ENCODE assay signal across 21 mouse cellular contexts in the genomic region with DNA sequence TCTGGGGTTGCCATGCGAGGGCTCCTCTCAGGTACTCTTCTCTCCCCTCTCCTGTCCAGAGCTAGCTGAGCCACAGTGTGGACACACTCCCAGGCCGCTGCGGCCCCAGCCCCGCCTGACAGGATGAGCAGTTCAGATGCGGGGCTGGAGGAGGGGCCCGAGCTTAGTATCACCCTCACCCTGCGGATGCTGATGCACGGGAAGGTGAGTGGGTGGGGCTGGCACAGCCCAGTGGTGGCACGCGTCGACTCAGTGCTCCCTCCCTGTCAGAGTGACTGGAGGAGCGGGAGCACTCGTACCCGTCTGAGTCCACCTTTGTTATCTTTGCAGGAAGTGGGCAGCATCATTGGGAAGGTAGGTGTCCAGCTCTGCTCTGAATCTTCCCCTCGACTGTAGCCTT. TPM values are rescaled to one million over a fixed set of nuclear protein-coding genes. Genes with fewer than 3 reads are reported as not detected.
A peak's percentile ranks its signal among the peaks of the same experiment; 100 is the strongest.
DNase-seq lines count a peak whose midpoint lies in the region; ATAC-seq lines count a peak whose summit lies in the region.
"Had no signal": no experiment of that assay in that cellular context is flagged by ENCODE, and none has a peak within 500 bp of the region (broad histone marks: within the 10 kb centered on the region; RNA-seq: fewer than 3 reads in every experiment).

No protein-coding gene starts in this region.

- H3K4me3 ChIP-seq in forebrain, embryonic 10.5 days = peak overlapping the region; percentile 8; the same call in 1 of the 2 replicates
- no peak overlapping the region for H3K4me3 ChIP-seq in forebrain, embryonic 15.5 days
- no peak overlapping the region for H3K4me3 ChIP-seq in kidney, embryonic 15.5 days (replicated peaks)
- no peak overlapping the region for H3K4me3 ChIP-seq in neural tube, embryonic 12.5 days
- H3K4me3 ChIP-seq: erythroblast, embryonic 14.5 days; limb, embryonic 15.5 days had no signal

- no peak overlapping the region for H3K4me2 ChIP-seq in forebrain, embryonic 15.5 days (replicated peaks)
- H3K4me2 ChIP-seq in kidney, embryonic 15.5 days = peak overlapping the region; percentile 12; the same call in 1 of the 2 replicates
- H3K4me2 ChIP-seq in neural tube, embryonic 12.5 days (replicated peaks) = peak overlapping the region; percentile 22; the same call in 1 of the 2 replicates
- H3K4me2 ChIP-seq: limb, embryonic 15.5 days had no signal

- DNase-seq in forebrain, embryonic 10.5 days (ENCODE audit: extremely low spot score, low spot score) = no peak
- no peak for DNase-seq in kidney, adult 8-10 months
- DNase-seq in neural tube, embryonic 10.5 days (ENCODE audit: extremely low spot score, low spot score) = no peak
- no peak for DNase-seq in urinary bladder, postnatal 25 days (ENCODE audit: low spot score)
- DNase-seq in heart, adult 8-10 months (ENCODE audit: low spot score) = no peak
- DNase-seq: adrenal gland, postnatal 25 days; embryo, embryonic 11 days; heart, adult 18-20 months; kidney, adult 18-20 months; liver, postnatal 0 days; lung, postnatal 36 days; thymus, postnatal 25 days had no signal

- ATAC-seq in forebrain, embryonic 15.5 days (replicated peaks) = no peak
- ATAC-seq in kidney, embryonic 15.5 days (replicated peaks; ENCODE audit: low FRiP score) = no peak
- no peak for ATAC-seq in neural tube, embryonic 12.5 days (ENCODE audit: low FRiP score, low read depth)
- ATAC-seq: hindbrain, embryonic 16.5 days; liver, postnatal 0 days had no signal

- no peak overlapping the region for H3K9ac ChIP-seq in forebrain, embryonic 15.5 days (replicated peaks)
- H3K9ac ChIP-seq in kidney, embryonic 15.5 days = no peak overlapping the region
- no peak overlapping the region for H3K9ac ChIP-seq in neural tube, embryonic 12.5 days
- H3K9ac ChIP-seq: limb, embryonic 15.5 days; liver, postnatal 0 days had no signal

- H3K9me3 ChIP-seq in forebrain, embryonic 10.5 days = no peaks in the 10 kb centered on the region
- no peaks in the 10 kb centered on the region for H3K9me3 ChIP-seq in forebrain, embryonic 15.5 days
- no peaks in the 10 kb centered on the region for H3K9me3 ChIP-seq in kidney, embryonic 15.5 days (replicated peaks)
- no peaks in the 10 kb centered on the region for H3K9me3 ChIP-seq in neural tube, embryonic 12.5 days
- H3K9me3 ChIP-seq: limb, embryonic 15.5 days had no signal

- peak overlapping the region; percentile 48; the same call in 1 of the 2 replicates for H3K27ac ChIP-seq in forebrain, embryonic 10.5 days
- no peak overlapping the region for H3K27ac ChIP-seq in forebrain, embryonic 15.5 days (replicated peaks)
- peak overlapping the region; percentile 64; the same call in 1 of the 2 replicates for H3K27ac ChIP-seq in kidney, embryonic 15.5 days
- H3K27ac ChIP-seq in neural tube, embryonic 12.5 days = no peak overlapping the region
- H3K27ac ChIP-seq: limb, embryonic 15.5 days; stomach, postnatal 0 days had no signal

- 85% methylated on average over 15 of the region's 15 CpGs for WGBS in forebrain, embryonic 10.5 days
- WGBS in forebrain, embryonic 15.5 days = 76% methylated on average over 15 of the region's 15 CpGs
- WGBS in kidney, embryonic 15.5 days = 49% methylated on average over 15 of the region's 15 CpGs
- 83% methylated on average over 15 of the region's 15 CpGs for WGBS in neural tube, embryonic 12.5 days

- peaks cover 31% of the 10 kb centered on the region for H3K27me3 ChIP-seq in forebrain, embryonic 10.5 days (ENCODE audit: poor library complexity, severe bottlenecking)
- no peaks in the 10 kb centered on the region for H3K27me3 ChIP-seq in forebrain, embryonic 15.5 days
- no peaks in the 10 kb centered on the region for H3K27me3 ChIP-seq in kidney, embryonic 15.5 days
- 0 out of 2 replicates have a peak, but pooled peaks cover 4% of the 10 kb centered on the region for H3K27me3 ChIP-seq in neural tube, embryonic 12.5 days (replicated peaks)
- H3K27me3 ChIP-seq: CH12.LX had no signal

- peaks cover 94% of the 10 kb centered on the region for H3K4me1 ChIP-seq in forebrain, embryonic 10.5 days
- H3K4me1 ChIP-seq in forebrain, embryonic 15.5 days = peaks cover 59% of the 10 kb centered on the region
- peaks cover 82% of the 10 kb centered on the region for H3K4me1 ChIP-seq in kidney, embryonic 15.5 days
- peaks cover 77% of the 10 kb centered on the region for H3K4me1 ChIP-seq in neural tube, embryonic 12.5 days

- peaks cover 90% of the 10 kb centered on the region for H3K36me3 ChIP-seq in forebrain, embryonic 10.5 days (replicated peaks)
- peaks cover 33% of the 10 kb centered on the region for H3K36me3 ChIP-seq in forebrain, embryonic 15.5 days
- peaks cover 42% of the 10 kb centered on the region for H3K36me3 ChIP-seq in kidney, embryonic 15.5 days
- H3K36me3 ChIP-seq in neural tube, embryonic 12.5 days = peaks cover 53% of the 10 kb centered on the region

RNA-seq across cellular contexts. Expression of a gene that starts 5.8 kb away (rescaled TPM):
- polyA plus RNA-seq in forebrain, embryonic 10.5 days (2016; fragmentation: Nextera tagmentation; extraction: Ambion mirVana) = 0.10 and 0.27 TPM in 2 replicates
- polyA plus RNA-seq in forebrain, embryonic 15.5 days (2015; fragmentation: Nextera tagmentation; extraction: Ambion mirVana) = 0.64 and 0.75 TPM in 2 replicates
- polyA plus RNA-seq in kidney, embryonic 15.5 days (2015; fragmentation: Nextera tagmentation; extraction: Ambion mirVana) = 0.22 and 0.47 TPM in 2 replicates
- 0.52 and 0.66 TPM in 2 replicates for polyA plus RNA-seq in neural tube, embryonic 12.5 days (2016; fragmentation: Nextera tagmentation; extraction: Ambion mirVana)
- under 1 TPM in 1 of 4 experiments, not detected in 3; 0.19 TPM for total RNA-seq in heart, adult 8-10 months (2022)
- total RNA-seq: heart, adult 18-20 months had no signal
- polyA plus RNA-seq: erythroblast, embryonic 14.5 days; liver, postnatal 0 days had no signal

RNA-seq across cellular contexts. Expression of a gene that starts 6.9 kb away (rescaled TPM):
- 337 and 351 TPM in 2 replicates for polyA plus RNA-seq in forebrain, embryonic 10.5 days (2016; fragmentation: Nextera tagmentation; extraction: Ambion mirVana)
- polyA plus RNA-seq in forebrain, embryonic 15.5 days (2015; fragmentation: Nextera tagmentation; extraction: Ambion mirVana) = 251 and 266 TPM in 2 replicates
- 118 and 140 TPM in 2 replicates for polyA plus RNA-seq in kidney, embryonic 15.5 days (2015; fragmentation: Nextera tagmentation; extraction: Ambion mirVana)
- 358 and 362 TPM in 2 replicates for polyA plus RNA-seq in neural tube, embryonic 12.5 days (2016; fragmentation: Nextera tagmentation; extraction: Ambion mirVana)
- 10 to 100 TPM; 72.2 to 76.0 (median 74.5) TPM for total RNA-seq in heart, adult 8-10 months (2022)

RNA-seq across cellular contexts. Expression of a gene that starts 12.5 kb away (rescaled TPM):
- 40.7 and 42.8 TPM in 2 replicates for polyA plus RNA-seq in forebrain, embryonic 10.5 days (2016; fragmentation: Nextera tagmentation; extraction: Ambion mirVana)
- polyA plus RNA-seq in forebrain, embryonic 15.5 days (2015; fragmentation: Nextera tagmentation; extraction: Ambion mirVana) = 64.8 and 68.5 TPM in 2 replicates
- polyA plus RNA-seq in kidney, embryonic 15.5 days (2015; fragmentation: Nextera tagmentation; extraction: Ambion mirVana) = 55.5 and 56.8 TPM in 2 replicates
- polyA plus RNA-seq in neural tube, embryonic 12.5 days (2016; fragmentation: Nextera tagmentation; extraction: Ambion mirVana) = 34.6 and 38.0 TPM in 2 replicates
- total RNA-seq in heart, adult 8-10 months (2022) = 10 to 100 TPM; 17.5 to 20.6 (median 19.5) TPM
- total RNA-seq: monocyte, adult 5-6 weeks had no signal

RNA-seq across cellular contexts. Expression of a gene that starts 12.7 kb away (rescaled TPM):
- 4.4 and 6.0 TPM in 2 replicates for polyA plus RNA-seq in forebrain, embryonic 10.5 days (2016; fragmentation: Nextera tagmentation; extraction: Ambion mirVana)
- 5.6 and 6.9 TPM in 2 replicates for polyA plus RNA-seq in forebrain, embryonic 15.5 days (2015; fragmentation: Nextera tagmentation; extraction: Ambion mirVana)
- polyA plus RNA-seq in kidney, embryonic 15.5 days (2015; fragmentation: Nextera tagmentation; extraction: Ambion mirVana) = 27.9 and 30.6 TPM in 2 replicates
- polyA plus RNA-seq in neural tube, embryonic 12.5 days (2016; fragmentation: Nextera tagmentation; extraction: Ambion mirVana) = 5.7 and 6.0 TPM in 2 replicates
- 10 to 100 TPM in 2 of 4 experiments, 1 to 10 TPM in 2; 6.0 to 11.8 (median 9.6) TPM for total RNA-seq in heart, adult 8-10 months (2022)
- polyA plus RNA-seq: erythroblast, embryonic 14.5 days had no signal

RNA-seq across cellular contexts. Expression of a gene that starts 15.8 kb away (rescaled TPM):
- 85.2 and 91.4 TPM in 2 replicates for polyA plus RNA-seq in forebrain, embryonic 10.5 days (2016; fragmentation: Nextera tagmentation; extraction: Ambion mirVana)
- polyA plus RNA-seq in forebrain, embryonic 15.5 days (2015; fragmentation: Nextera tagmentation; extraction: Ambion mirVana) = 57.9 and 60.9 TPM in 2 replicates
- 52.8 and 54.3 TPM in 2 replicates for polyA plus RNA-seq in kidney, embryonic 15.5 days (2015; fragmentation: Nextera tagmentation; extraction: Ambion mirVana)
- polyA plus RNA-seq in neural tube, embryonic 12.5 days (2016; fragmentation: Nextera tagmentation; extraction: Ambion mirVana) = 48.8 and 51.0 TPM in 2 replicates
- total RNA-seq in heart, adult 8-10 months (2022) = 10 to 100 TPM; 22.5 to 28.3 (median 24.1) TPM

Comparison
In these comparisons a context has a peak if more than half of its experiments do, and no peak if none do; other contexts are left out.
1. H3K27ac ChIP-seq: peak in forebrain, embryonic 10.5 days (single experiment) and kidney, embryonic 15.5 days (single experiment); none in forebrain, embryonic 15.5 days (single experiment) and neural tube, embryonic 12.5 days (single experiment).